Mouse (Mus musculus) midbrain, embryonic 14.5 days (tissue): ENCODE results near the gene Gm45337. TPM values are rescaled to one million over a fixed set of nuclear protein-coding genes. Genes with fewer than 3 reads are reported as not detected.
"Not testable (repeated sequence)": the region's sequence is repeated elsewhere in the genome, so short reads cannot be mapped to it uniquely, and the experiment has no call there.

Source experiments
- ATAC-seq: fragments of 200-750 bp; cut with Nextera tagmentation; 2 replicates; pipeline ENCODE4 v1.8.0; 2017; ENCODE audit warnings: moderate number of reproducible peaks, moderate library complexity; ENCODE audit not compliant: low FRiP score, low TSS enrichment
- DNase-seq: peaks from one replicate; pipeline ENCODE4 v3.0.0-alpha.2; 2015
- H3K27ac ChIP-seq: fragments of 300-500 bp; sonication (generic); replicated peaks from 2 replicates; pipeline ENCODE4 v1.5.1; 2014; ENCODE audit warnings: mild to moderate bottlenecking, low read depth, low read length, moderate library complexity
- H3K27me3 ChIP-seq: fragments of 300-500 bp; sonication (generic); 2 replicates; pipeline ENCODE4 v1.6.1; 2014; ENCODE audit warnings: low read length, control low read depth, mixed read lengths; ENCODE audit not compliant: control insufficient read depth, insufficient read depth
- H3K36me3 ChIP-seq: fragments of 300-500 bp; sonication (generic); 2 replicates; pipeline ENCODE4 v1.6.1; 2014; ENCODE audit warnings: low read length, control low read depth; ENCODE audit not compliant: control insufficient read depth, insufficient read depth
- H3K4me1 ChIP-seq: fragments of 300-500 bp; sonication (generic); 2 replicates; pipeline ENCODE4 v1.6.1; 2014; ENCODE audit warnings: mild to moderate bottlenecking, antibody characterized with exemption, low read length, control low read depth; ENCODE audit not compliant: control insufficient read depth, insufficient read depth
- H3K4me2 ChIP-seq: fragments of 300-500 bp; sonication (generic); 2 replicates; pipeline ENCODE4 v1.6.1; 2014; ENCODE audit warnings: mild to moderate bottlenecking, low read length, moderate library complexity
- H3K4me3 ChIP-seq: fragments of 300-500 bp; sonication (generic); replicated peaks from 2 replicates; pipeline ENCODE4 v1.5.1; 2014; ENCODE audit warnings: low read depth, low read length
- H3K9ac ChIP-seq: fragments of 300-500 bp; sonication (generic); replicated peaks from 2 replicates; pipeline ENCODE4 v1.6.1; 2014; ENCODE audit warnings: mild to moderate bottlenecking, low read length, moderate library complexity
- H3K9me3 ChIP-seq: fragments of 300-500 bp; sonication (generic); 2 replicates; pipeline ENCODE4 v1.6.1; 2016; ENCODE audit warnings: low read length, control low read depth, mixed read lengths; ENCODE audit not compliant: control insufficient read depth
- WGBS: fragments of 180-500 bp; shearing (Covaris S2); extraction: QIAGEN DNeasy Blood & Tissue Kit; methylation state at CpG from one replicate; pipeline ENCODE4 v1.1.7; 2014; 5-methylcytosine and 5-hydroxymethylcytosine counted together
- polyA plus RNA-seq: library from polyadenylated mRNA; unstranded; fragments of >200 nt; fragmentation: Nextera tagmentation; extraction: Ambion mirVana; gene quantifications from 2 replicates; pipeline ENCODE4 v1.2.1, GENCODE M21; 2014

The Gm45337 gene
- polyA plus RNA-seq, 1 experiment from 2014 or later, result not detected

DNA sequence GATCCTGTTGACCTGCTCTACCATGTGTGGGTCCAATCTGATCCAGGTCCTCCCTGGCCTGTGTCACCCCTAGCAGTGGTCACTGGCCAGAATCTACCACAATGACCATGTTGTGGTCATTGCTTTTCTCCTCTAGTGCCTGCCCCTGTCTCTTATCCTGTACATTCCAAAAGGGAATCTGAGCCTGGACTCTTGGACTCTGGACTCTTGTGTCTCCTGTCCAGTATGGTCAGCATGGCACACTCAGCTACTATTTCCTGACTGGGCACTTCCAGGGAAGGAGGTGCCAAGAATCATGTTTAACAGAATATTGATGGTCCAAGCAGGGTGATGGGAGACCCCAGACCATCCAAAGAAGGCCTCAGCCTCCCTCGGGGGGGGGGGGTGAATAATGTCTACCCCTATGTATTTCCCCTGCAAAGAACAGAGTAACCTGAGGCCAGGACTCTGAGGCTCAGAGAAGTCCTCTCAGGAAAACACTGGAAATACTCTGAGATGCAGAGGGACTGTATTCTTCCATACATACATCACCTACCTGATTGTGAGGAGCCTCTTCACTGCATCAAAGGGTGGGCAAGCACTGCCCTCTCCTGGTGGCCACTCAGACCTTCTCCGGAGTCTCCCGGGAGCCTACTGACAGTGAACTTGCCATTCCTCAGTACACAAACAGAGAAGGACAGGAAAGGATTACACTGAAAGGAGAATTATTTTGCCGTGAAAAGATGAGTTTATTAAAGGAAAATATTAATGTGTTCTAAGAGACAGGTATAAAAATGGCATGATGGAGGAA lies 10.0 kb downstream of the Gm45337 start:
- no peak for ATAC-seq
- no peaks in the 10 kb centered on the region for H3K27me3 ChIP-seq
- no peaks in the 10 kb centered on the region for H3K4me1 ChIP-seq
- no peak overlapping the region for H3K27ac ChIP-seq
- no peaks in the 10 kb centered on the region for H3K9me3 ChIP-seq
- 65% methylated on average over 4 of the region's 4 CpGs for WGBS
- no peaks in the 10 kb centered on the region for H3K36me3 ChIP-seq
- H3K4me2 ChIP-seq, result no peak overlapping the region
- peak; percentile 66 for DNase-seq
- H3K4me3 ChIP-seq, result no peak overlapping the region
- H3K9ac ChIP-seq, result no peak overlapping the region

GRCm38 (mm10) chr7:142128843-142129242 lies 15.6 kb downstream of the Gm45337 start:
- no peak for ATAC-seq
- H3K27ac ChIP-seq, result no peak overlapping the region
- 60% methylated on average over 4 of the region's 4 CpGs for WGBS

DNA sequence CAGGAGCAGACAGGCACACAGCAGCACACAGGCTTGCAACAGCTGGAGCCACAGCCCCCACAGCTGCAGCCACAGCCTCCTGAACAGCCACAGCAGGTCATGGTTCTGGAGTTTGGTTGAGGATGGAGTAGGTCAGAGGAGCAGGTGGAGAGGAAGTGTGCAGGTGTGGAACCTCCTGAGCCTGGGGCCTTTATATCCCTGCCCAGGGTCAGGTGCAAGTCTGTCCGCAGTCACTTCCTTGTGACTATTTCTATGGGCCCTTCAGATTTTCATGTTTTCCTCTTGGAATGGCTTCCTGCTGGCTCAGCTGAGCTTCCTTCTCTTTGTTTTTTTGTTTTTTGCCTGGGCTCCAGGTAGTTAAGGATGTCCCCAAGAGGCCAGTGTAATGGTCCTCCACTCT lies 23.8 kb downstream of the Gm45337 start, which contains the start of gene Gm45618:
Gene Gm45618, minus strand, starts transcription at position 101 of the 400 bp plus-strand sequence.
- H3K4me2 ChIP-seq, H3K9me3 ChIP-seq, H3K4me1 ChIP-seq, H3K36me3 ChIP-seq, H3K27me3 ChIP-seq, ATAC-seq, H3K4me3 ChIP-seq, DNase-seq, H3K27ac ChIP-seq, H3K9ac ChIP-seq: not testable (repeated sequence)
- 83% methylated on average over 1 of the region's 1 CpGs for WGBS

More at GRCm38 (mm10) chr7:142128843-142129242, 15.6 kb downstream of the Gm45337 start:
- no peaks in the 10 kb centered on the region for H3K4me1 ChIP-seq
- no peak overlapping the region for H3K4me3 ChIP-seq
- H3K36me3 ChIP-seq, result no peaks in the 10 kb centered on the region
- no peak overlapping the region for H3K9ac ChIP-seq
- DNase-seq, result no peak
- H3K9me3 ChIP-seq, result no peaks in the 10 kb centered on the region
- no peak overlapping the region for H3K4me2 ChIP-seq
- no peaks in the 10 kb centered on the region for H3K27me3 ChIP-seq

DNA sequence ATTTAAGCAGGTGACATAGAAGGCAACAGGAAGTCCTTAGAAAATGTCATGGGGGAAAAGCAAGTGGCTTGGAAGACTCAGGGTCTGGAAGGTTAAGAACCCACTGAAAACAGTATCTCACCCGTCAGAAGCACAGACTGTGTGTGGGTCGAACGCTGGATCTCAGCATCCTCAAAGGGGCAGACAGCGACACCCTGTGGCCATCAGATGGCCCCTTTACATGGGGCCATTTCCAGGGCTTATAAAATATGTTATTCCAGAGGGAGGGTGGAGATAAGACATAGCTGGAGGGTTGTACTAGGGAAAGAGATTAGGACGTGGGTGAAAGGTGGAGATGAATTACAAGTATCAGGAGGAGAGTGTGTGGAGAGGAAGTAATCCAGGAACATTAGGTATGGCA lies 24.8 kb downstream of the Gm45337 start:
- WGBS, result 19% methylated on average over 5 of the region's 5 CpGs
- no peak overlapping the region for H3K4me2 ChIP-seq
- no peak overlapping the region for H3K4me3 ChIP-seq
- H3K27ac ChIP-seq, result no peak overlapping the region
- H3K4me1 ChIP-seq, result no peaks in the 10 kb centered on the region
- ATAC-seq (no peak), DNase-seq (peak; percentile 49)
- H3K9me3 ChIP-seq, result no peaks in the 10 kb centered on the region
- no peaks in the 10 kb centered on the region for H3K36me3 ChIP-seq
- no peak overlapping the region for H3K9ac ChIP-seq
- no peaks in the 10 kb centered on the region for H3K27me3 ChIP-seq

DNA sequence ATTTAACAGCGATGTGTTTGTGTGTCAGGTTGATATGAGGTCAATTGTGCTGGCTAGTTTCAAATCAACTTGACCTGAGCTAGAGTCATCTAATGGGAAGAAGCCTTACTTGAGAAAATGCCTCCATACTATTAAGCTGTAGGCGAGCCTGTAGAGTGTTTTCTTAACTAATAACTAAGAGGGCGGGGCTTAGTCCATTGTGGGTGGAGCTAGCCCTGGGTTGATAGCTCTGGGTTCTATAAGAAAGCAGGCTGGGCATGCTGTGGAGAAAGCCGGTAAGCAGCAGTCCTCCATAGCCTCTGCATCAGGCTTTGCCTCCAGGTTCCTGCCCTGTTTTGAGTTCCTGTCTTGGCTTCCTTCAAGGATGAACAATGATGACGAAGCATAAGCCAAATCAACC lies 39.7 kb downstream of the Gm45337 start:
- Histone ChIP-seq H3K36me3 (no peaks in the 10 kb centered on the region), H3K9ac (no peak overlapping the region), H3K27me3 (no peaks in the 10 kb centered on the region), H3K4me2 (no peak overlapping the region), H3K4me1 (no peaks in the 10 kb centered on the region), H3K9me3 (no peaks in the 10 kb centered on the region), H3K4me3 (no peak overlapping the region), H3K27ac (no peak overlapping the region)
- ATAC-seq, result no peak
- 64% methylated on average over 5 of the region's 5 CpGs for WGBS
- no peak for DNase-seq

GRCm38 (mm10) chr7:142097776-142098175 lies 46.6 kb downstream of the Gm45337 start:
- no peak overlapping the region for H3K4me3 ChIP-seq
- 9% methylated on average over 9 of the region's 9 CpGs for WGBS

DNA sequence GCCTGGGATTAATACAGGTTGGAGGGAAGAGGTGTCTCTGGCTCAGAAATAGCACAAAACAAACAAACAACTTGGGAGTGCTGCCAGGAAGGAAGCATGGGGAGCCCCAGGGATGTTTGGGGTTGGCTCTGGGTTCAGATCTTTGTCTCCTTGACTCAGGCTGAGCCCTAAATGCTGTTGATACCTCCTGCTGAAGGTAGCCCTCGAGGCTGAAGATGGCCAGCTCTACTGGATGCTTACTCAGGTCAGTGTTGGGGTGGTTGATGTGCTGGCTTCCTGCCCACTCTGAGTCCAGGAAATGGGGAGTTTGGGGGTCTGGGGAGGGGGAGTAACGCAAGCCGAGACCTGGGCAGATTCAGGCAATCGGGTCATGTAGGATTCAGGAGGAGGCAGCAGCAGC lies 47.7 kb downstream of the Gm45337 start:
- H3K4me2 ChIP-seq, result peak overlapping the region; percentile 80; the same call in 1 of the 2 replicates
- peaks cover 6% of the 10 kb centered on the region; the same call in 1 of the 2 replicates for H3K27me3 ChIP-seq
- DNase-seq (no peak), ATAC-seq (no peak)
- H3K4me1 ChIP-seq, result peaks cover 30% of the 10 kb centered on the region
- no peak overlapping the region for H3K4me3 ChIP-seq
- H3K27ac ChIP-seq, result no peak overlapping the region
- WGBS, result 79% methylated on average over 4 of the region's 4 CpGs
- no peaks in the 10 kb centered on the region for H3K36me3 ChIP-seq
- no peak overlapping the region for H3K9ac ChIP-seq
- no peaks in the 10 kb centered on the region for H3K9me3 ChIP-seq

More at GRCm38 (mm10) chr7:142097776-142098175, 46.6 kb downstream of the Gm45337 start:
- Histone ChIP-seq H3K27ac (no peak overlapping the region), H3K4me2 (peak overlapping the region; percentile 19), H3K36me3 (no peaks in the 10 kb centered on the region), H3K9me3 (no peaks in the 10 kb centered on the region), H3K9ac (no peak overlapping the region), H3K27me3 (peaks cover 6% of the 10 kb centered on the region; the same call in 1 of the 2 replicates), H3K4me1 (peaks cover 20% of the 10 kb centered on the region)
- peak; percentile 49; the same call in 1 of the 2 replicates for ATAC-seq
- DNase-seq, result peak; percentile 93

DNA sequence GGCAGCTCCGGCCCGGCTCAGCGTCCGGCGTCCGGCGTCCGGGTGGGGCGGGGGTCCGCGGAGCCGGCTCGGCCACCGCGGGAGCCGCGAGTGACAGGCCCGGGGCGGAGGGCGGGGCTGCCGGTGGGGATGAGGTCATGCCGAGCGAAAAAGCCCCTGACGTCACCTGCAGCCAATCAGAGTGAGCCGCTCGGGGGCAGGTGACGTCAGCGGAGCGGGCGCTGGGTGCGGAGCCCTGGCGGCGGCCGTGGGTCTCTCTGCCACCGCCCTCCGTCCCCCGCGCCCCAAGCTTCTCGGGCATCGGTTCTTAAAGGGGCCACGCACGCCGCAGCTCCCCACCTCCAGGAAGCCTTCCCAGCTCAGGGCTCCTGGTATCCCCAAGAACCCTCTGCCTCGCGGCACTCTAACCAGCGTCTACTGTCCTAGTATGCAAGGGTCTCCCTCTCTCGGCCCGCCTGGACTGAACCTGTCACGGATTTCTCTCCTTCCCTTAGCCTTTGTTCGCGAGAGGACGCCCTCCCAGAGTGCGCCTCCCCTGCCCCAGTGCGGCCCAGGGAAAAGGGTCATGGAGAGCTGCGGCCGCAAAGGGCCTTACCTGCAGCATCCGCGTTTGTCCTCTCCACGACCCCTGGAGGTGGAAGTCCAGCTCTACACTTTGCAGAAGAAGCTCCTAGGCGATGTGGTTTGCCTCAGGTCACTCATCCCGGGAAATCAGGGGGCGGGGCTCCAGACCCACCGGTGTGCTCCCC lies 49.0 kb downstream of the Gm45337 start, which contains the start of gene Dusp8:
Gene Dusp8, minus strand, starts transcription at position 661 of the 749 bp plus-strand sequence.
- Histone ChIP-seq H3K27ac (peak within 1 kb of the TSS; percentile 97), H3K27me3 (peaks cover 6% of the 10 kb centered on the region; the same call in 1 of the 2 replicates), H3K9ac (peak within 1 kb of the TSS; percentile 99), H3K4me3 (peak within 1 kb of the TSS; percentile 91), H3K36me3 (no peaks in the 10 kb centered on the region), H3K4me1 (peaks cover 44% of the 10 kb centered on the region), H3K9me3 (no peaks in the 10 kb centered on the region), H3K4me2 (peak within 1 kb of the TSS; percentile 80)
- DNase-seq (peak; percentile 98), ATAC-seq (peak; percentile 91)
- WGBS, result 1% methylated on average over 58 of the region's 63 CpGs
